Mouse (Mus musculus) urinary bladder, adult 2 months (tissue): Measurements from ENCODE around the gene Gm20604. TPM values are rescaled to one million over a fixed set of nuclear protein-coding genes. Genes with fewer than 3 reads are reported as not detected.

Experiments used
- DNase-seq: peaks from one replicate; pipeline ENCODE4 v3.0.0; 2022; ENCODE audit warnings: low spot score
- polyA plus RNA-seq: library from polyadenylated mRNA; depleted of rRNA; stranded (reverse); fragments of >200 nt; gene quantifications from 2 replicates; pipeline ENCODE4 v1.2.3, GENCODE M21; 2012

Gene Gm20604
- polyA plus RNA-seq, 1 experiment = 9.6 TPM

- no peak for DNase-seq
These were observed 15.4 kb downstream of the Gm20604 start for GRCm38 (mm10) chr12:102743036-102743588.

GRCm38 (mm10) chr12:102742056-102742455 lies 16.4 kb downstream of the Gm20604 start:
- DNase-seq = no peak

DNA sequence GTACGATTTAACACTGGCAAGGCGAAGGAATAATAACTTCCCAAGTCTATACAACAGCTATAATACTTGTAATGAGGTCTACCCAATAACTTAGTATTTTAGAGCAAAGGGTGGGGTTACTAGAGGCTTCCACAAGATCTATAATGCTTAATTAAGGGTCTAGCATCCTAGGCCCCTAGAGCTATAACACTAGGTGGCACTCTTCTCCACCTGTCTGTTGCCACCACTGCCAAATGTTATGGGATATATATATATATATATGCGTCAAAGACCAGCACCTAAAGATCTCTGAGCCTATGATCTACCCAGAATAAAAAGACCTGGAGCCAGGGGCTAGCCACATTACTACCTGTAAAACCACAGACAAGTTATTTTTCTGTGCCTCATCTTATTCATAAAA lies 18.2 kb downstream of the Gm20604 start:
- no peak for DNase-seq

DNA sequence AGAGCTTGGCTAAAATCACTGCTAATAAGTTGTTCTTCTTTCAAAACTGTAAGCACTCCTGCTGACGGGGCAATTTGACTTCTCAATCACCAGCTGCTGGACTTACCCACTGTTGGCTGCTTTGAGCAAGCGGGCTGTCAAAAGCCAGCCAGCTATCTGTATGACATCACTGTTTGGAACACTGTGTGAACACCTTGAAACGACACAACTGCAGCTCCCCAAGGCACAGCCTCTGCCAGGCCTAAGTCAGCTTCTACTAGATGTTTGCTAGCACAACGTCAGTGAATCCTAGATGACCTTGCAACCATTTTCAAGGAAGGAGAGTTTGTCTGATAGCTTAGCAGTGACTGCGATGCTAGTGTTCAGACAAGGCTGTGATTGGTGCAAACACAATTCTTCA lies 19.4 kb downstream of the Gm20604 start:
- DNase-seq = no peak

DNA sequence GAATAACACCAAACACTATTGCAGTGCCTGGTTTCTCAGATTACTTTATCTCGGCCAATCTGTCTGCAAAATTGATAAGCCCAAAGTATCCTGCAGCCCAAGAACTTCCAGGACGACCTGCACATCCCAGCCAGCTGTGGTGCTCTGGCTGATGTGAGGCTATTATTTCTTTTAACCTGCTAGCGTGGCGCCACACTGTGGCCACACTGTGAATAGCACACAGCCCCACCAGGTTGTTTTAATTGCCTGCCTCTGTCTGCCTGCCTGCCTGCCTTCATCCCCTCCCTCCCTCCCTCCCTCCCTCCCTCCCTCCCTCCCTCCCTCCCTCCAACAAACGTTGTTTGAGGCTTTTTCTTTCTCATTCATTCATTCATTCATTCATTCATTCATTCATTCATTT lies 25.1 kb downstream of the Gm20604 start:
- no peak for DNase-seq

- no peak for DNase-seq
These were observed 27.5 kb downstream of the Gm20604 start for GRCm38 (mm10) chr12:102730798-102731619.

GRCm38 (mm10) chr12:102729855-102730797 lies 28.3 kb downstream of the Gm20604 start:
- no peak for DNase-seq

DNA sequence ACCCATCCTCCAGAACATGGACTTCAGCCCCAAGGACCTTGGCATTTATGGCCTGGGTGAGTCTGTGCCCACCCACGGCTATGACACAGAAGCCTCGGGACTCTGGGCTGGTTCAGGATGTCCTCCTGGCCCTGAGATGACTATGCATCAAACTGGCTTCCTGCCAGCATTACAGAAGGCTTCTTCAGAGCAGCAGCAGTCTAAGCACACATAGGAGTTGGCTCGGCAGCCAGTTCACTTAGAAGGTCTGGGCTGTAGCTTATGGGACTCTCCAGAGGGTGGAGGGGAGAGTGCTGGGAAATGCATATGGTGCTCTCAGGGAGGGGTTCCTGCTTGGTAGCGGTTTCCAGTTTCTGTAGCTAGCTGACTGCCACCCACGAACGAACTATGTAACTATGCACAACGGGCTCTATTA lies 32.7 kb downstream of the Gm20604 start:
- no peak for DNase-seq

DNA sequence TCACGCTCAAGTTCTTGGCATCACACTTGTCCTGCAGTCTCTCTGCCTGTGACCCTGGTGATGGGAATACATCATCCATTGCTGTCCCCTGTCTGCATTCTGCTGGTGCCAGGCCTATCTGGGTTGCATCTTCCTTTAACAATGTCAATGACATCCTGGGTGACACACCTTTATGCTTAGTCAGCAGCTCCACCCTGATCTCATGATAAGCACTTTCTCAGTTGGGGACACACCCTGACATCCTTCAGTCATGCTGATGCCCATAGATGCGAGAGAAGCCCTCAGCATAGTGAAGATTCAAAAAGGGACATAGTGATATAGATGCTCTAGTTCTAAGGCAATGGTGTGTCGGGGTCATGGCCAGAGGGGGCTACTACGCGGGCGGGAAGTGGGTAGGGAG lies 33.3 kb downstream of the Gm20604 start:
- DNase-seq = no peak

DNA sequence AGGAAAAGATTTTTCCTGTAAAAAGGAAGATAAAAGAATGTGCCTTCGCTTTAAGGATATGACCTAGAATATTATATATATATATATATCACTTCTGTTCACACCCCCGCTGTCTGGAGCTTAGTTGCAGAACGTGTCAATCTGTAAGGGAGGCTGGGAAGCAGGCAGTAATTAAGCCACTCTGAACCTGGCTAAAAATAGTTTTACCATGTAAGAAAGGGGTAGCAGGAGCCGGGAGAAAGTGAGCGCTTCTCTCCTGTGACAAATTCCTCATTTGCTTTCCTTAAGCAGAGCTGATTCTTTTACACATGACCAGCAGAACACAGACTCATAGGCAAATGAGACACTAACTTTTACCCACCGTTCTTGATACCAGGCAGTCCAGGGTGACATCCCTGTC lies 34.6 kb downstream of the Gm20604 start:
- no peak for DNase-seq

DNA sequence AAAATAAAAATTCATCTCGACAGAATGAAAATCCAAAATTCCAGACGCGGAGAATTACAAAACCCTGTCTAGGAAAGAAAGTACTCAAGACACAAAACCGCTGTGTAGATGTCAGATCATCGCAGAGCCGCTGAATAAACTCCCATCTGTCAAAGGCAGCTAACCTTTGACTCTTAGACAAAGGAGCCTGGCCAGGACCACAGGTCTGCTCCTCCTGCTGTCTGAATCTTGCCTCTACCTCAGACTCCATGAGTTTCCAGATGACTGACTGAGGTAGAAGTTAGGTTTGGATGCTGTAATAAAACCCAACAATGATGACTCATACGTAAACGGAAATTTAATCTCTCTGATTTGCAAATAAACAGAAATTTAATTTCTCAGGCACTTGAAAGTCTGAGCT lies 35.5 kb downstream of the Gm20604 start:
- no peak for DNase-seq

DNA sequence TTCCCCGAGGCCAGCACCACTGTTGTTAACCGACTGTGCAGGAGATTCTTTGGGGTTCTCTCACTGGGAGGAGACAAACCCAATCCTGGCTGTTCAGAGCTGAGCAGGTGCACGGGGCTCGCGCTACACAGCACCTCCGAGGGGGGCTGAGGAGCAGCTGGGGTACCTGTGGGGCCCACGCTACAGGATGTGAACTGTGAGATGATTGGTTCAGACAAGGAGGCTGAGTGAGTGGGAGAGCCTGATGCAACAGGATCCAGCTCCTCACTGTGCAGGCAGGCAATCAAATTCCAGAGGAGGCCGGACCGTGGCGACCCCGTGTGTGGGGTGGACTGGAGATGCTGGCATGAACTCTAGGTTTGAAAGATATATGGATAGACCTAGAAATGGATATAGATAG lies 36.0 kb downstream of the Gm20604 start:
- DNase-seq = no peak

DNA sequence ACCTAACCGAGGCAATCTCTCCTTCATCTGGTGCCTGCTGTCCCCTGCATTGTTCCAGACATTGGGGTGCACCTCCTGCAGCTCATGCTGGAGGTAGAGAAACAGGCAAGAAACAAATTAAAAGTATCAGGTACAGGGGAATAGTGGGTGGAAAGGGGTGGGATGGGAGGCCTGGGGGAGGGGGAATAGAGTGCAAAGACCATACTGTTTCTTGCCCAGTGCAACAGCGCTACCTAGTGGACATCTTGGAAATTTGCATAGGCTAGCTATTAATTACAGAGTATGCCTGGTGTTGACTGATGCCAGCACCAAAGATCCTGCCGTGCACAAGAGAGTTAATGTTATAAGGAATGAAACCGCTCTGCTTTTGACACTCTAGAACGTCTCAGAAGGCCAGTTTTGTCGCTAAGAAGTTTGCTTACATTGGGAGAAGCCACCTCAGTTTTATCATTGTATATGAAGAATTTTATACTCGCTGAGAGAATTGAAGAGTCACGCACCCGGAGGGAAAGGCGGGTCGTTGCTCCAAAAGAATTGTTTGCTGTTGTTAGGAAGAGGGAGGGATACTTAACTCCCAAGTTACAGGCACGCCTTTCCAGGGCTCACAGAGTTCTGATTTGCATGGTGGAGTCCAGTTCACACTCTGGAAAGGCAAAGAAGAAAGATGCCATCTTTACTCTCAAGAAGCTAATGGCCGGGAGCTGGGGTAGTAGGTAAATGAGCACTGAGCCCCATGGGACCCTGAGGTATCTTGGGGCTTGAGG lies 38.7 kb downstream of the Gm20604 start:
- DNase-seq = no peak

DNA sequence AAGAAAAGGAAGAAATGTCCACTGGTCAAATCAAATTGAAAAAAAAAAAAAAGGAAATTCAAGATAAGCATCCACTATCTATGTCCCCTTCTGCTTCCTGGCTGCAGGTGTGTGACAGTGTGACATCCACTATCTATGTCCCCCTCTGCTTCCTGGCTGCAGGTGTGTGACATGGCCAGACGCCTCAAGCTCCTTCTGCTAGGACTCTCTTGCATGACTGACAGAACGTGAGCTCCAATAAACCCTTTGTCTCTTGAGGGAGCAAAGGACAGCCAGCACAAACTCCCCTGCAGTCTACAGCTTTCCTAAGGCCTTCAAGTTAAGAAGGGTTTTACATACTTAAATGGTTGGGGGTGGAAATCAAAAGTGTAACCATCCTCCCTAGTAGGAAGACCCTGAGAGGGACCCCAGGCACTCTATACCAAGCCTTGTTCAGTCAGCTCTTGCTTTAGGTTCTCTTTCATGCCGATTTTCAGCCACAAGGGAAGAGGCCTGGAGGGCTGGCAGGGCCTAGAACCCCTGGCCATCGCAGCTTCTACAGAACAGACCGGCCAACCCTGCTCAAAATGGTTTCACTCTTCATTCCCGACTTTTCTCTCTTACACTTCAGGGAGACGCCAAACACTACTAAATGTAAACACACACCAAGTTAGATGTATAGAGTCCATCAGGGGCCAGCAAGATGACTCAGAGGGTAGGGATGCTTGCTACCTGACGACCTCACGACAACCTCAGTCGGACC lies 43.6 kb downstream of the Gm20604 start:
- no peak for DNase-seq

GRCm38 (mm10) chr12:102714116-102714515 lies 44.4 kb downstream of the Gm20604 start:
- DNase-seq = no peak

- DNase-seq = no peak
These were observed 45.2 kb downstream of the Gm20604 start for GRCm38 (mm10) chr12:102713153-102713865.

DNA sequence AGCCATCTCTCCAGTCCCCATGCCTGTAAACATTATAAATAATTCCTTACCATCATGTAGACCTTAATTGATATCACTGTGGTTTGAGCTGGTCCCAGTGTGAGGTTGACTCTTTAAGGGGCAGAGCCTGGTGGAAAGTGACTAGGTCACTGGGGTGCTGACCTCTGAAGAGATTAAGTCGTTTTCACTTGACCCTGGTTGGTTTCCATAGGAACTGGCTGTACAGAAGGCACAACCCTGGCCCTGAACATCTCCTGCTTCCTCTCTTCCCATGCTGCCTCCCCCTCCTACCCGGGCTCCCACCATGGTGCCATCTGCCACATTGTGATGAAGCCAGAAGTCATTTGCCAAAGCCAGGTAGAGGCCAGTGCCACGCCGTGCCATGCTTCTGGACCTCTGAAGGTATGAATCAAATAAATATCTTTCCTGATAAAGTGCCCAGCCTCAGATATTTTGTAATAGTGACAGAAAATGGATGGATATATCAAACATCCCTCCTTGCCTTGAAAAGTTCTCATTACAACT lies 47.6 kb downstream of the Gm20604 start:
- DNase-seq = no peak

DNA sequence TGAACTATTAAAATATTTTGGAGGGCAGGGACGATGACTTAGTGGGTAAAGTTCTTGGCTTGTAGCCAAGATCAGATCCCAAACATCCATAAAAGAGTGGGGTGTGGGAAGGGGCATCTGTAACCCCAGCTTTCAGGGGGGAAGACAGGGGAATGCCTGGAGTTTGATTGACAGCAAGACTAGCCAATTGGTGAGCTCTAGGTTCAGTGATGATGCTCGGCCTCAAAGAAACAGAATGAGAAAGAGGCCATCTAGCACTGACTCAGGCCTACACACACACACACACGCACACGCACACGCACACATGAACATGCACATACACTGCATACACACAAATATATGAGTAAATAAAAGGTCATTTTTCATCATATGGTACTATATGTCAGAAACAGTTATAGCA lies 48.6 kb downstream of the Gm20604 start:
- no peak for DNase-seq

- DNase-seq = no peak
These were observed 50.3 kb downstream of the Gm20604 start for GRCm38 (mm10) chr12:102708220-102708619.

DNA sequence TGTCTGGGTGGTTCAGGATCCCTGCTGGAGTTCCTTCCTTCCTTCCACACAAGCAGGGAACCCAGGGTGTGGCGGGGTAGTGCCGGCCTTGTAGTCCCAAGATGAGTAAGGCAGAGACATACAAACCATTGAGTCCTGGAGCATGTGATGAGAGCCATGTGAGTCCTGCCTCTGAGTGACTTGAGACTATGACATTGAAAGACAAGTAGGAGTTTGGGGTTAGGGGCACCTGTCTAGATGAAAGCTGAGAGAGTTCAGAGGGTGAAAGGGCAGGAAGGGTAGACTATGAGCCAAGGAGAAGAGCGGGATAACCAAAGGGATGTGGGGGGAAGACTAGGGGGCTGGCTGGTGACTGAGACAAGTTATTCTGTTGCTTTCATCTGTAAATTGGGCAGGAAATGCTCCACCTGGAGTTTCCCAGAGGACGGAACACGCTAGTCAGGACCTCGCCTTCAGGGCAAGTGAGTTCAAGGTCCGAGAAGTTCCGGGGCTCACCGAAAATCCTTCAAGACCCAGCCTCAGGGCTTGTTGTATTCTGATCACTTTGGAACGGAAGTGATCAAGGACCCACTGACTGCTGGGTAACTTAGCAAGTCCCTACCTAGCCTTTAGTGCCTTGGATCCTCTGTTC lies 51.5 kb downstream of the Gm20604 start:
- no peak for DNase-seq
